Mouse (Mus musculus) right cerebral cortex, postnatal 25 days (tissue): ENCODE results near the gene Exosc9.
"Not testable (repeated sequence)": the region's sequence is repeated elsewhere in the genome, so short reads cannot be mapped to it uniquely, and the experiment has no call there.

ENCODE experiments used
- DNase-seq: peaks from one replicate; pipeline ENCODE4 v3.0.0; 2022

Gene Exosc9

GRCm38 (mm10) chr3:36559606-36560005 lies 7.2 kb downstream of the Exosc9 start:
- DNase-seq = no peak

GRCm38 (mm10) chr3:36563666-36564065 lies 11.3 kb downstream of the Exosc9 start:
- DNase-seq = no peak

- DNase-seq = no peak
These were observed 17.4 kb downstream of the Exosc9 start for GRCm38 (mm10) chr3:36569836-36570235.

GRCm38 (mm10) chr3:36571361-36571826 lies 19.0 kb downstream of the Exosc9 start:
- no peak for DNase-seq

GRCm38 (mm10) chr3:36571827-36572378 lies 19.5 kb downstream of the Exosc9 start, which contains the start of gene Ccna2:
Gene Ccna2 (minus strand): TSS chr3:36572150.
- peak; percentile 97 for DNase-seq

GRCm38 (mm10) chr3:36598811-36599210 lies 46.4 kb downstream of the Exosc9 start:
- no peak for DNase-seq

GRCm38 (mm10) chr3:36599773-36600172 lies 47.4 kb downstream of the Exosc9 start:
- not testable (repeated sequence) for DNase-seq

- no peak for DNase-seq
These were observed 53.7 kb downstream of the Exosc9 start for GRCm38 (mm10) chr3:36605894-36606783.

- DNase-seq = no peak
These were observed 60.3 kb downstream of the Exosc9 start for GRCm38 (mm10) chr3:36612687-36613086.

GRCm38 (mm10) chr3:36613202-36613907 lies 60.9 kb downstream of the Exosc9 start, which contains the start of gene Bbs7:
Gene Bbs7 (minus strand): TSS chr3:36613477.
- DNase-seq = peak; percentile 96

GRCm38 (mm10) chr3:36613908-36614255 lies 61.5 kb downstream of the Exosc9 start:
- DNase-seq = no peak
